Mouse (Mus musculus): Measurements from ENCODE around the gene Gdf15.

Gdf15 gene

DNA sequence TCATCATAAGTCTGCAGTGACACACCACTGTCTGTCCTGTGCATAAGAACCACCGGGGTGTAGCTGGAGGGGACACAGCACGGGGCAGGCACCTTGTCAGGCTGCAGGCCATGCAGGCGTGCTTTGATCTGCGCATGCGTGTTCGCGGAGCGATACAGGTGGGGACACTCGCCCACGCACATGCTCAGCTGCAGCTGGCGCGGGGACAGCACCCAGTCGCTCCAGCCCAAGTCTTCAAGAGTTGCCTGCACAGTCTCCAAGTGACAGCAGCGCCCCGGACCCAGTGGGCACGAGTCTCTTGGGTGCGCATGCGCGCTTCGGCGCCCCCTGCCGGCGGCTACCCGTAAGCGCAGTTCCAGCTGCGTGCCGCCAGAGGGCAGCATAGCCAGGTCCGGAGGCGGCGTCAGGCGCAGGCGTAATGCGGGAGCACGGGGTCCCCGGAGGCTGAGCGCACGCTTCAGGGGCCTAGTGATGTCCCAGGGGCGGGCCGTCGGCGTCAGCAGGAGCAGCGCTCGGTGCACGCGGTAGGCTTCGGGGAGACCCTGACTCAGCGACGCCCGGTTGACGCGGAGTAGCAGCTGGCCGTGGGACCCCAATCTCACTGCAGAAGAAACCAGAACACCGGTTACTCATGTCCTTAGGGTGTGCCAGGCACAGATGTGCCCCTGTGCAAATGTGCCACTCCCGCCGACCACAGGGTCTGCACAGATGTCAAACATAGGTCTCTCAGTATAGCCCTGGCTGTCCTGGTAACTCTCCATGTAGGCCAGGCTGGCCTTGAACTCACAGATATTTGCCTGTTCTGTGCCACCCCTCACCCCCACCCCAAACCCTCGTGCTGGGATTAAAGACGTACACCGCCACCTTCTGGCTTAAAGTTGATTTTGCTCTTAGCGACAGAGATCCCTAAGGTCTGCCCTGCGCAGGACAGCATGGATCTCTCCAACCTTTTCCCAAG, 2.4 kb downstream of the Gdf15 start:
- peak; percentile 85 for DNase-seq (ENCODE audit: low read depth, low spot score)

DNA sequence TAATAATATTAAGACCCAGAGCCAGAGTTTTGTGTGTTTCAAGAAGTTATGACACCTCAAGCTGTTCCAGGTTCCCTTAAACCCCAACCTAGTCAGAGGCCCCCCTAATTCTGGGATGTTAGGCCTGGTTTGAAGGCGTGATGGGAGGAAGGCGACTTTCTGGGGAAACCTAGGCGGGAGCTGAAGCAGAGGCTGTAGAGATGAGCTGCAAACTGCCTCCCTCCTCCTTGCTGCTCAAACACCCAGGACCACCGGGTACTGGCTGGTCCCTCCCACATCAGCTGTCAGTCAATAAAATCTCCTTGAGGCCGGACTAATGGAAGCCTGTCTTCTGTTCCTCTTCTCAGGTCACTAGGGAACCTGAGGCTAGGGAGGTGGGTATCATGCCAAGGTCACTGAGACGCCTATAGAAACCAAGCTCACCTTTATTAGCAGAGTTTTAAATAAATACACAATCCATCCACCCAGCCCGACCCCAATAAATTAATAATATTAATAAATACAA, 3.2 kb downstream of the Gdf15 start:
- DNase-seq (ENCODE audit: low read depth, low spot score), result no peak

DNA sequence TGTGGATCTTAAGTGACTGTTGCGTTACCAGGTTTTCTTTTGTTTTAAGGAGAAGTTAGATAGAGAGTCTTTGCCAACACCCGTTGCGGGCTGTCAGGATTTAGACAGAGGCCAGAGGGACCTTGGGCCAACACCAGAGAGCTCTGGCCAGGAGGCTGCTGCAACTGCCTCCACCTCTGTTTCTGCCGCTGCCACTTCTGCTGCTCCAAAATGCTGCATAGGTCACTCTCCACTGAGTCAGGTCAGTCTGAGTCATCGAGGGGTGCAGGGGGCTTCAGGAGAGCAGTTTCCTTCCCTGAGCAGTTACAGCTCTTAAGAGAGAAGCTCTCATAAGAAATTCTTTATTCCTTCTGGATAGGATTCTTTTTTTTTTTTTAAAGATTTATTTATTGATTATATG, 5.2 kb downstream of the Gdf15 start:
- DNase-seq (ENCODE audit: low read depth, low spot score), result no peak

DNA sequence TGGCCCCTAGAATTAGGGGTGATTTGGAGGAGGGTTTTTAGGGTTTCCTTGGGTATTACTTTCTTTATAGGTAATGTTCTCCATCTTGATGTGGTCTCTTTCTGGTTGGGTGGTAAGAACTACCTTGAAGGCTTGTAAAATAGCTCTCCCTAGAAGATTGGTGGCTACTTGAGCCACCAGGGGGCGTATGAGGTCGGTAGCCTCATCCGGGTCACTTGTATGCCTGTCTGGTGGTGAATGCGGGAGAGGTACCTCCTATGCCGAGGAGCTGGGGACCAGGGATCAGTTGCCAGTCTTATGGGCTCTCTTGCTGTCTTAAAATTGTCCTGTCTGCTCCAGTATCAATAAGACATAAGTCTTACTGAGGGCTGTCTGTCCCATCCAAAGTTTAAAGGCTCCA, 7.2 kb downstream of the Gdf15 start:
- DNase-seq (ENCODE audit: low read depth, low spot score), result no peak

DNA sequence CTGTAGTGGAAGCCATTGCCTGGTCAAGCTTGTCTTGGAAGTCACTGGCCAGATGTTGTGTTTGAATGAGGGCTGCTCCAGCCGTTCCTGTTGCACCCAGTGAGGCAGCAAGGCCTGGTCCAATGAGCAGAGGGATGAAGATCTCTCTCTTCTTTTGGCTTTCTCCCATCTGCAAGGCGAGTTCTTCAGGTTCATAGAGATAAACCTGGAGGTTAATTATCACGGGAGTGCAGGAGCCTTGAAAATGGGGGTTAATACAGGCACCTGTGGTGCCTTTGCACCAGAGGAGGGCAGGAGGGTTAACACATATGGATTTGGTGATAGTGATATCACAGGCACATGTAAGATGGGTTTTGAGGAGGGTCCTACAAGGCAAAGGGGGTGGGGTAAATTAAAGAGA, 10.0 kb downstream of the Gdf15 start:
- no peak for DNase-seq (ENCODE audit: low read depth, low spot score)

DNA sequence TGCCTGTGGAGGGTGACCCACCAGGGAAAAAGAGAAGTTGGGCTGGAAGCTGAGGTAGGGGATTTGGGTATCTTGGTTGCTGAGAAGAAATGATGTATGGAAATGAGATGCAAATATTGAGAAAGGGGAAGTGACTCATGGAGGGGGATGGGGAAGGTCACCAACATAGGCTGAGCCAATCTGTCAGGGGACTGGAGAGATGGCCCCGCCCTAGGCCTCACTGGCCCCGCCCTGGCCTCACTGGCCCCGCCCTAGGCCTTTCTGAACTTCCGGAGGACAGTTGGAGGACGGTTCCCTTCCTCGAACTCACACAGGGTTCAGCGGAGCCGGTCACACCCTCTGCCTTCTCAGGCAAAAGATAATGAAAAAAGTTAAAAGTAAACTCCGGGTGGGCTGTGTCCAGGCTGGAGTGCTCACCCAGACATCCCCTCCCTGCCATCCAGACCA, 13.3 kb downstream of the Gdf15 start:
- DNase-seq (ENCODE audit: low read depth, low spot score), result no peak

DNA sequence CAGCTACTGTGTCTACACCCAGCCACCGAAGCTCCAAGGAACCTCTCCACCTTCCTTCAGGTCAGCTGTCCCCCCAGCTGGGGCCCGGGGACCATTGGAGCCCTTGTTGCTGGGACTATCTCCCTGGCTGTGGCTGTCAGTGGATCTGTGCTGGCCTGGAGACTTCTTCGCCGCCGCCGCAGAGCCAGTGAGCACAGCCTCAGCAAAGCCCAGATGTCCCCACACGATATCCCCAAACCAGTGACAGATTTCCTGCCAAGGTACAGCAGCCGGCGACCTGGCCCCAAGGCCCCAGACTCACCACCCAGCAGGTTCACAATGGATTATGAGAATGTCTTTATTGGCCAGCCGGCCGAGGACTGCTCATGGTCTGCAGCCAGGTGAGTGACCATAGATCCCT, 14.3 kb downstream of the Gdf15 start:
- no peak for DNase-seq (ENCODE audit: low read depth, low spot score)

DNA sequence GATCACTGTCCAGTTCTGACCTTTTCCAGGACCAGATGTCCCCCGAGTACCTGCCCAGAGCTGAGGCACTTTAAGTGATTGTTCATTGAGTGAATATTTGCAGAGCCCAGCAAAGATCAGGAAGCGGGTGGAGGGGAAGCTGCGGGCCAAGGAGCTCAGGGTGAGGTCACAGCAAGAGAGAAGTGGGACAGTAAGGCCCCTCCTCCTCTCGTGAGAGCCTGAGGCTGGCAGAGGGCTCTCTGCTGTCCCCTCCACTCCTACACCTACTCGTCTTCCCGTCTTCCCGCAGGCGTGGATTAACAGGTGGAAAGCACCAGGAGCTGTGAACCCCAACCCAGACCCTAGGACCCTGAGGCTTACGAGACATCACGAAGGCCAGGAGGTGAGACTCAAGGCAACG, 15.6 kb downstream of the Gdf15 start:
- no peak for DNase-seq (ENCODE audit: low read depth, low spot score)

DNA sequence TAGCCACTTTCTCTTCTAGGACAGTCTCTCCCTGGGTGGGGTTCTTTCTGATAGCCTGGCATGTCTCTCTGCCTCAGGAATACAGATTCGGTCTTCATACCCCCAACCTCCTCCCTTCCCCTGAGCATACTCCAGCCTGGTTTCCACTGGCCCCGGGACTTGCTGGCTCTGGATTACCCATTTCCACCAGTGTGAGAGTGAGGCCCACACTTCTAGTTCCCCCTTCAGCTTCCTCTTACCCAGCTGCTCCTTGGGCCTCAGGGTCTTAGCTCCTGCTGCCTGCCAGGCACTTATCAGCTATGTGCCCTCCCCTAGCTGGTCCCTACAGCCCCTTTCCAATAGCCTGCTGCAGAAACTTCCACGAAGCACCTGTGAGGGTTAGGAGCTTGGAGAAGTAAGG, 16.4 kb downstream of the Gdf15 start, which contains the start of gene Lrrc25:
Gene Lrrc25 (plus strand): TSS at position 262 of the 400 bp plus-strand sequence.
- DNase-seq (ENCODE audit: low read depth, low spot score), result no peak

DNA sequence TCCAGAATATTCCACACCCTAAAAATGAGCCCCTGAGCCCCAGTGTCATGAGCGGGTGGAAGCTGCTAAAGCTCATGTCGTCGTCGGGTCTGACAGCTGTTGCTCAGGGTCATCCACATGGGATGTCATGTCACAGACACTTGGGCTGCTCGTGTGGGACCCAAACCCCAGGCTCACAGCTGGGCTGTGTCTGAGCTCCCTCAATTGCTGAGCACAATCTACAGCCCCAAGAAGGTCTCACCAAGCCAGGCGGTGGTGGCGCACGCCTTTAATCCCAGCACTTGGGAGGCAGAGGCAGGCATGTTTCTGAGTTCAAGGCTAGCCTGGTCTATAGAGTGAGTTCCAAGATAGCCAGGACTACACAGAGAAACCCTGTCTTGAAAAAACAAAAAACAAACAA, 17.0 kb downstream of the Gdf15 start:
- no peak for DNase-seq (ENCODE audit: low read depth, low spot score)

DNA sequence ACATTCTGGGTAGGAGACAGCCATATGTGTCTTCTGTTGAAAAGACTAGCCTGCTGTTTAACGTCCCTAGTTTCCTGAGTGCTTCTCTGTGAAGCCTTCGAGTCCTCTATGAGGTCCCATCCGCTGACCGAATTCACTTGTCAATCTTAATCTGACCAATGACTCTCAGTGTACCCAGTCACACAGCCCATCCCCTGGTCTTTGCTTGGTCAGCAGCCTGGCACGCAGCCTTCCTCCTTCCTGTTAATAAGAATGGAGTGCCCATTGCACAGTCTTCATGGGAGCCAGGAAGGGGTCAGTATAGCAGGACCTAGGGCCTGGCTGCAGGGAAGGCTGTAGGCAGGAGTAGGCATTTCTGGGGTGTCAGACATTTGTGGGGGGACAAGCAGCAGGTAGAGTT, 17.8 kb downstream of the Gdf15 start:
- no peak for DNase-seq (ENCODE audit: low read depth, low spot score)

DNA sequence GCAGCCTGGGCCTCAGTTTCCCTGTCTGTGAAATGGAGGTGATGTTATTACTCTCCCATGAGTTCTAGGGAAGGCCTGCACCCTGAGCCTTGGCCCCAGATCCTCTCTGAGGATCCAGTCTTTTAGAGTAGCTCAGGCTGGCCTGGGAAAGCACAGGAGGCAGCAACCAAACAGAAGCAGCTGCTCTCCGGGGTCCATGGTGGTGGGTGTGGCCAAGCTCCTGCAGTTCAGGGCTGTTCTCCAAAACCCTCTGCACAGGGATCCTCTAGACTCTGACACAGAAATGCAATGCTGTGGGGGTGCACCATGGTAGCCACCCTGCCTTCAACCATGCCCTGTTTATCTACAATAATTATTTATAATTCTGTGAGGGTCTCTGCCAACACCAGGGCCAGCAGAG, 18.5 kb downstream of the Gdf15 start:
- DNase-seq (ENCODE audit: low read depth, low spot score), result no peak

DNA sequence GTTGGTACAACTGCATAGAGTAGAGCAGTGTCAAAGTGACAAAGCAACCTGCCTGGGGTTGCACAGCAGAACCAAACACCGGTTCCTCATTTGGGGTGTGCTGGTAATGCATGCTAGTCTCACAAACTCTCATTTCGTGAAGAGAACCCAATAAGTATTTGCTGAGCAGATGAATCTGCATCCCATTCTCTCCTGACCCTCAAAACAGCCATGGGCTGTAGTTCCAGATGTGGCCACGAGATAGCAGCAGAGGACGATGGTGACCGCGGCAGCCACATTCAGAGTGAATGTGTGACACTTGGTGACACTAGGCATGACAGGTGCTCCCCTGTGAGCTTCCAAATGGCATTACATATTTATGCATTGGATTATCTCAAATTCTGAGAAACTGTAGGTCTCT, 20.4 kb downstream of the Gdf15 start:
- peak; percentile 80 for DNase-seq (ENCODE audit: low read depth, low spot score)

DNA sequence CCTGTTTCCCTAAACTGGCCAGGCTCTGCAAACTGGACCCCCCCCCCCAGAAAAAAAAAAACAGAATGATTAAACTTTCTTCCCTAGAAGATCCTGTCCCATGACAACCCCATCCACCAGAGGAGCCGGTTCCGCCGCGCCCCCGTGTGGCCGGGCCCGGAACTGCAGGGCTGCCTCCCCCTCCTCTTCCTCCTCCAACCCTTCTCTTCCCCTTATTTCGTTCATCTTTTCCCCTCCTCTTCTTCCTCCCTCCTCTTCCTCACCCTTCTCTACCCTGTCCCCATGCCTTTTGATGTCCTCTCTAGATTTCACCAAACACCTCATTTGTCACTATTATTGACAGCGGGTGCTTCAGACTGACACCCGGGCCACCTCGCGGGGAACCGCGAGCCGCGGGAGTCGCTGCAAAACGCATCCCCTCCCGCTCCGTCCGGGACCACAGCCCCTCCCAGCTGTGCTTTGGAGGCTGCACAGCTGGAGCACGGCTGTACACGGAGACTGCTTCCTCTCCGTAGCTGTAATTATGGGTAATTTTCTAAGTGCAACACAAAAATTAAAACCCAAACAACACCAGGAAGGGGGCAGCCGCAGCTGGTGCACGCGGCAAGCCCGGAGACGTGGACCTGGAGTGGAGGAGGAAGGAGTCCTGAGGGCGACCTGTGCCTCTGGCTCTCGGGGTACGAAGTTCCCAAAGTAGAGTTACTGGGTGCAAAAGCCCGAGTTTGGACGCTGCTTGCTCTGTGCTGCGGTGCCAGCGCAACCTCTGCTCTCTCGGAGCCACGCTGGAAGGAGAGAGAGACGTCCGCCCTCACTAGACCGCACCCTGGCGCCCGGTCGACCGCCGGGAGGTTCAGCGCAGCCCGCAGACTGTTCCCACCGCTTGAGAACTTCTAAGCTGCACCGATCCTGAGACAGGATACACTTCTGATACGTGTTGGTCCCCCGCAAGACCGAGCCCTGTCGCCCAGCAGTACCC, 21.2 kb downstream of the Gdf15 start:
- no peak for DNase-seq (ENCODE audit: low read depth, low spot score)

DNA sequence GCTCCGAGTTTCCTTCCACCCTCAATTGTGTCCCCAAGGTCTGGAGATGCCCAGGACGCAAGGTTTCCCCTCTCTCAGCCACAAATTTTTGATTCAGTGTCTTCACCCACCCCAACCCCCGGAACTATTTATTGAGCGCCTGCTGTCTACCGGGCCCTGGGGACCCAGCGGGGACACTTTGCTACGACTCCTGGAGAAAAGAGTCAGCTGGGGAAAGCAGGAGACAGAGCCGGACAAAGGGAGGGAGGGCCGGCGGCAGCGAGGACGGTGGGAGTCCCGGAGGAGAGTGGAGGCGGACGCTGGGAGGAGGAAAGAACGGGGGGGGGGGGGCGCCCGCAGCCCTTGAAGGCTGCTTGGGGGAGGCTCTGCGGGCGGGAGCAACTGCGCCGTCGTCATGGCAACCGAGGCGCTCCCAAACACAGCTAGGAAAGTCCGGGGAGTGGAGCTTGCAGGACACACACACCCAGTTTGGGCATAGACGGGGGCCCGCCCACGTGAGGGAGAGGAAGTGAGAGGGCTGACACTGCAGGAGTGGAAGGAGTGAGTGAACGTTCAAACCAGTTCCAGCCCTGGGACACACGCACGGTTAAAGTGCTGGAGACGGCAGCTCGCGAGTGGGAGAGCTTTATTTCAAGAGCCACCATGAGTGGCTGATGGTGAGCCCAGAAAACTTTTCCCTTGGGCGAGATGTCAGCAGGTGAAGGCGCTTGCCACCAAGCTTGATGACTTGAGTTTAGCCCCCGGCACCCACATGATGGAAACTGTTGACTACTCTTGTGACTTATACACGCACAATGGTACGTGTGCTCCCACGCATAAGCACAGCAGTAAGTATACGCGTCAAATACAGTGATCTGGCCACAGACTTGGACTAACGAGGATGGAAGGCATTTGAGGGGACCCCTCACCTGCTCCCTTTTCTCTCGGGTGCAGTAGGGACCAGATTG, 22.1 kb downstream of the Gdf15 start:
- DNase-seq (ENCODE audit: low read depth, low spot score), result no peak

DNA sequence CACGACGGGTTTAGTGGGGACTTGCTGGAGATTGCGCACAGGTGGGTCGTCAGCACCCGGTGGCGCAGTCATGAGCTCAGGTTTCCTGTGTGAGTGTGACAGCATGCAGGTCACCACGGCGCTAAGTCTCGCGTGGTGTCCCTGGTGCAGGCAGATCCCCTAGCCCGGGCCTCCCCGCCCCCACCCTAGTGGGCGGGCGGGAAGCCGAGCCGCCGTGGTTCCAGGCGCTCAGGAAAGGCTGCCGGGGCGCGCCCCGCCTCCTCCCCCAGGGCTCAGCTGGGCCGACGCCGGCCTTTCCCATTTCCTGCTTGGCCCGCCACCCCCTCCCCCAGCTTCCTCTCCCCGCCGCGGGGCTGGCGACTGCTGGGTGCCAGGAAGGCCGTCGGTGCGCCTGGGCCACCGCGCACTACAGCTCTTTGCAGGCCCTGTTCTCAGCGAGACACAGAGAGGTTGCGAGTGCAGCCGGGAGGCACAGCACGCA, 22.8 kb downstream of the Gdf15 start:
- no peak for DNase-seq (ENCODE audit: low read depth, low spot score)

DNA sequence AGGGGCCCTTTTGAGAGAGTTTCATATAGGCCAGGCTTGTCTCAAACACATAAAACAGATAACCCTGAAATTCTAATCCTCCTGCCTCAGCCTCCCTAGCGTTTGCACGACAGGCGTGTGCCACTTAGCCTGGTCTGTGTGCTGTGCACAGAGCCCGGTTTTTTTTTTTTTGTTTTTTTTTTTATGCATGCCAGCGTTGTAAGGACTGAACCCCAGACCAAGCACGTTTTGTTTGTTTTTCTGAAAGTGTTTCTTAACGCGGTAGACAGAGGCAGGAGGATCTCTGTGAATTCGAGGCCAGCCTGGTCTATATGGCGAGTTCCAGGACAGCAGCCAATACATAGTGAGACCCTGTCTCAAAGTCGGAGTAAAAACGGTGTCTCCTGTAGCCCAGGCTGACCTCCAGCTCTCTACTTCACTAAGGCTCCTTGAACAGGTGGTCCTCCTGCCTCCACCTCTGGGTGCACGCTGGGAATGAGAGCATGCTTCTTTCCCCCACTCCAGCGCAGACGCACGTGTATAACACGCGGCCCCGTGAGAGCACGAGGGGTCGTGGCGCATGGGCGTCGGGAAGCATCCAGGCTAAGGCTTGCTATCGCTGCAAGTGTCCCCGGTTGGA, 23.4 kb downstream of the Gdf15 start, which contains the start of gene Ssbp4:
Gene Ssbp4 (minus strand): TSS at position 124 of the 619 bp plus-strand sequence.
- no peak for DNase-seq (ENCODE audit: low read depth, low spot score)

DNA sequence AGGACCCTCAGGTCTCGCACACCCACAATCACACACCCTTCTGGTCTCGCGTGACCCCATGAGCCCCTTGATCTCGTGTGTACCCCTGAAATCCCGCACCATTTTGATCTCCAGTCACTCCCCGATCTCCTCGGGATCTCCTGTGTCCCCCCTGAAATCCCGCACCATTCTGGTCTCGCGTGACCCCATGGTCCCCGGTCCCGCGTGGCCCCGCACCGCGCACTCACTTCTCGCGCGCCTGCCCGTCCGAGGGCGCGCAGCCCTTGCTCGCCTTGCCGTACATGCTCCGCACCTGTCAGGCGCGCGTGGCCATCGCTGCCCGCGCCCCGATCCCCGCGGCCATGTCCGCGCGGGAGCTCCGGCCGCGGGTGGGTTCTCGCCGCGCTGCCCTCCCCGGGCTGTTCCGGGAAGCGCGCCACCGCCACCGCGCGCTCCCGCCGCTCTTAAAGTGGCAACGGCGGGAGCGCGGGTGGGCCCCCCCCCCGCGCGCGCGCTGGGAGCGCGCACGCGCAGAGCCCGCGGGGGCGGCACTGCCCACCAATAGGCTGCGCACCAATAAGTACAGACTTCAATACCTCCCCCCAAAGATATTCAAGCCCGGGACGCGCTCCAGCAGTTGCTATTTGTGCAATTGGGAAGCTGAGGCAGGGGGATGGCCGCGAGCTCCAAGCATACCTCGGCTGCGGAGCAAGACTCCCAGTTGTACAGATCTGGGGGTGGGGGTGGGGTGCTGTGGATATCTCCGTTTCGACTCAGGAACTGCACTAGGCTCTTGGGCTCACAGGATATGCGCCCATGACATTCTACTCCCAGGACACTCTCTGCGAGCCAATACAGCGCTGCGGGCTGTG, 24.1 kb downstream of the Gdf15 start:
- DNase-seq (ENCODE audit: low read depth, low spot score), result no peak

DNA sequence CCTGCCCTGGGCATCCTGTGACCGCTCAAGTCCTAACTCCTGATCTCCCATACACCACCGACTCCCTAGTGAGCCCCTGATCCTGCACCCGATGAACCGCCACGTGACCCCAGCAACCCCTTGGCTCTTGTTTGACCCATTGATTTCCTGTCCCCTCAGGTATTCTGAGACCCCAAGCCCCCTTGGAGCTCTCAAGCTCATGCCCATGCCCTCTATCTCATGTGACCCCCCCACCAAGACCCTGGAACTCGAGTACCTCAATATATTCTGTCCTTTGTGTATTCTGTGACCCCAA, 24.7 kb downstream of the Gdf15 start:
- DNase-seq (ENCODE audit: low read depth, low spot score), result no peak

Data from retina, postnatal 7 days (tissue).